Mouse (Mus musculus) stomach, postnatal 0 days (tissue): Measurements from ENCODE around the gene Mrps35. TPM values are rescaled to one million over a fixed set of nuclear protein-coding genes. Genes with fewer than 3 reads are reported as not detected.

ENCODE experiments used
- ATAC-seq: fragments of 200-750 bp; cut with Nextera tagmentation; 2 replicates; pipeline ENCODE4 v1.8.0; 2017; ENCODE audit not compliant: low FRiP score, low TSS enrichment
- DNase-seq: peaks from one replicate; pipeline ENCODE4 v3.0.0-alpha.2; 2016; ENCODE audit warnings: low spot score
- H3K27ac ChIP-seq: fragments of 300-500 bp; sonication (generic); replicated peaks from 2 replicates; pipeline ENCODE4 v1.5.1; 2014; ENCODE audit warnings: mild to moderate bottlenecking, control low read depth
- H3K27me3 ChIP-seq: fragments of 300-500 bp; sonication (generic); 2 replicates; pipeline ENCODE4 v1.6.1; 2014; ENCODE audit warnings: low read length; ENCODE audit not compliant: control insufficient read depth, insufficient read depth
- H3K36me3 ChIP-seq: fragments of 300-500 bp; sonication (generic); 2 replicates; pipeline ENCODE4 v1.6.1; 2014; ENCODE audit warnings: low read length, mixed read lengths; ENCODE audit not compliant: control insufficient read depth, insufficient read depth
- H3K4me1 ChIP-seq: fragments of 300-500 bp; sonication (generic); replicated peaks from 2 replicates; pipeline ENCODE4 v1.6.1; 2014; ENCODE audit warnings: antibody characterized with exemption; ENCODE audit not compliant: control insufficient read depth, insufficient read depth
- H3K4me2 ChIP-seq: fragments of 300-500 bp; sonication (generic); replicated peaks from 2 replicates; pipeline ENCODE4 v1.6.1; 2014; ENCODE audit warnings: low read depth, mild to moderate bottlenecking, control low read depth, moderate library complexity
- H3K4me3 ChIP-seq: fragments of 300-500 bp; sonication (generic); 2 replicates; pipeline ENCODE4 v1.5.1; 2014; ENCODE audit warnings: low read depth, low read length, control low read depth
- H3K9ac ChIP-seq: fragments of 300-500 bp; sonication (generic); 2 replicates; pipeline ENCODE4 v1.6.1; 2014; ENCODE audit warnings: mild to moderate bottlenecking, low read length, control low read depth, mixed read lengths
- H3K9me3 ChIP-seq: fragments of 300-500 bp; sonication (generic); 2 replicates; pipeline ENCODE4 v1.6.1; 2016; ENCODE audit warnings: low read length; ENCODE audit not compliant: control insufficient read depth
- CTCF ChIP-seq: IDR thresholded peaks from 2 replicates; pipeline ENCODE4 v1.5.1; 2016; ENCODE audit warnings: antibody characterized with exemption, low read depth, mild to moderate bottlenecking, moderate library complexity
- EP300 ChIP-seq: optimal IDR thresholded peaks from 2 replicates; pipeline ENCODE3; 2016; ENCODE audit warnings: antibody characterized with exemption
- WGBS: fragments of 180-500 bp; shearing (Covaris S2); extraction: QIAGEN DNeasy Blood & Tissue Kit; methylation state at CpG from one replicate; pipeline ENCODE4 v1.1.7; 2014; 5-methylcytosine and 5-hydroxymethylcytosine counted together
- polyA plus RNA-seq: library from polyadenylated mRNA; unstranded; fragments of >200 nt; fragmentation: Nextera tagmentation; extraction: Ambion mirVana; gene quantifications from 2 replicates; pipeline ENCODE4 v1.2.1, GENCODE M21; 2015

The Mrps35 gene
- polyA plus RNA-seq, 1 experiment from 2014 or later: 101 TPM

DNA sequence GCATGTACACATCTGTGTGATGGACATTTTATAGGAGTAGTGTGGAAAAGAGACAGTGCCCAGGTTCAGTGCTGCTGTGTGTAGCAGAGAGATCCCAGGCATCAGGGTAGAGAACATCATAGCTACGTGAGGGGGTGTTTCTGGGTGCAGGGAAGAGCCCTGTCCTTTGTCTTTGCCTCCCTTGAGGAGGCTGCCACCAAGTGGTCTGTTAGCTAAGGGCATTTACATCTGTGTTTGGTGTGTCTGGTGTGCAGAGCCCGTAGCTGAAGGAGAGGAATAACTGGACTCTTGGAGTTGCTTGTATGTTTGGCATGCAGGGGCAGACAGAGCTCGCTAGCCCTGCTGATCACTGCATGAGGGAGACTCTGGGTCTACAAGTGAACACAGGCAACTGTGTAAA, 59.7 kb downstream of the Mrps35 start:
- H3K9me3 ChIP-seq: no peaks in the 10 kb centered on the region
- no peak overlapping the region for H3K4me2 ChIP-seq
- H3K27me3 ChIP-seq: no peaks in the 10 kb centered on the region
- ATAC-seq (no peak), DNase-seq (no peak)
- H3K4me1 ChIP-seq: no peaks in the 10 kb centered on the region
- H3K27ac ChIP-seq: no peak overlapping the region
- TF ChIP-seq CTCF (peak; percentile 65), EP300 (no peak)
- WGBS: 92% methylated on average over 3 of the region's 3 CpGs
- no peak overlapping the region for H3K9ac ChIP-seq
- H3K4me3 ChIP-seq: no peak overlapping the region
- H3K36me3 ChIP-seq: no peaks in the 10 kb centered on the region

DNA sequence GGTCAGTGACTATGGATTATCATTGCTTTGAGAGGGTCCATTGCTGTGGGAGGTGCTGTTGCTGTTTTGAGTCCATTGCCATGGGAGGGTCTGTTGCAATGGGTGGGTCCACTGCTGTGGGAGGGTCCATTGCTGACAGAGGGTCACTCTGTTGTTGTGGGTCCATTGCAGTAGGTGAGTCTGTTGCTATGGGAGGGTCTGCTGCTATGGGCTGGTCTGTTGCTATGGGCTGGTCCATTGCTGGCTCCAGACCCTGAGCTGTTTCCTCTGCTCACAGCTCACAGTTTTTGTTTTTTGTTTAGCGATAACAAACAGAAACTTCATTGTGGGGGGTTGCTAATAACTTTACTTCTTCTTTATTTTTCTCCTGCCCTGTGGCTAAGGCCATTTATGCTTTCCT, 63.0 kb downstream of the Mrps35 start:
- Histone ChIP-seq H3K27ac (no peak overlapping the region), H3K36me3 (peaks cover 10% of the 10 kb centered on the region; the same call in 1 of the 2 replicates), H3K9me3 (no peaks in the 10 kb centered on the region), H3K4me2 (no peak overlapping the region), H3K9ac (no peak overlapping the region), H3K4me3 (no peak overlapping the region), H3K27me3 (no peaks in the 10 kb centered on the region), H3K4me1 (no peaks in the 10 kb centered on the region)
- WGBS: 97% methylated on average over 1 of the region's 1 CpGs
- no peak for TF ChIP-seq EP300
- no peak for TF ChIP-seq CTCF
- DNase-seq (no peak), ATAC-seq (no peak)

DNA sequence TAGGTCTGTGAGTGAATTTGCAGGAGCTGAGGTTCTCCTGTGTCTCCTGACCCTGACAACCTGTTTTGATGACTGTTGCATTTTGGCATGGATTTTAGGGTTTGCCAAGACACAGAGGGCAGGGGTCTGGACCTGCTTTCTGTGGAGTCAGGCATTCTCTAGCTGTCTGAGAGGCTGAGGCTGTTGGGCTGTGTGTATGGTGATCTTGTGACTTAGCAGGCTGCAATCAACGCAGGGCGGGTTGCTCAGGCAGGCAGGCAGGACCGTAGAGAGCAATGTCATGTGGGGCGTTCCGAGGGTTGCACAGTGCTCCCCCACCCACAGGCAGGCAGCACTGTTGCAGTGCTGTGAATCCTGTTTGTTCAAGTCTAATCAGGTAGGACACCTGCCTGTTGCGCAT, 64.2 kb downstream of the Mrps35 start:
- 84% methylated on average over 6 of the region's 6 CpGs for WGBS
- peaks cover 10% of the 10 kb centered on the region; the same call in 1 of the 2 replicates for H3K36me3 ChIP-seq
- no peak overlapping the region for H3K4me3 ChIP-seq
- H3K27me3 ChIP-seq: no peaks in the 10 kb centered on the region
- no peak for DNase-seq
- H3K9me3 ChIP-seq: no peaks in the 10 kb centered on the region
- no peaks in the 10 kb centered on the region for H3K4me1 ChIP-seq
- H3K4me2 ChIP-seq: no peak overlapping the region
- no peak overlapping the region for H3K9ac ChIP-seq
- no peak overlapping the region for H3K27ac ChIP-seq
- no peak for TF ChIP-seq EP300
- ATAC-seq: no peak

- Histone ChIP-seq H3K36me3 (peaks cover 15% of the 10 kb centered on the region), H3K4me1 (no peaks in the 10 kb centered on the region), H3K9ac (no peak overlapping the region), H3K4me3 (no peak overlapping the region), H3K9me3 (no peaks in the 10 kb centered on the region), H3K4me2 (no peak overlapping the region), H3K27ac (no peak overlapping the region), H3K27me3 (no peaks in the 10 kb centered on the region)
- DNase-seq (no peak), ATAC-seq (no peak)
- 87% methylated on average over 7 of the region's 7 CpGs for WGBS
- TF ChIP-seq CTCF (no peak), EP300 (no peak)
Measured at GRCm38 (mm10) chr6:147109283-147109682, 66.7 kb downstream of the Mrps35 start.

DNA sequence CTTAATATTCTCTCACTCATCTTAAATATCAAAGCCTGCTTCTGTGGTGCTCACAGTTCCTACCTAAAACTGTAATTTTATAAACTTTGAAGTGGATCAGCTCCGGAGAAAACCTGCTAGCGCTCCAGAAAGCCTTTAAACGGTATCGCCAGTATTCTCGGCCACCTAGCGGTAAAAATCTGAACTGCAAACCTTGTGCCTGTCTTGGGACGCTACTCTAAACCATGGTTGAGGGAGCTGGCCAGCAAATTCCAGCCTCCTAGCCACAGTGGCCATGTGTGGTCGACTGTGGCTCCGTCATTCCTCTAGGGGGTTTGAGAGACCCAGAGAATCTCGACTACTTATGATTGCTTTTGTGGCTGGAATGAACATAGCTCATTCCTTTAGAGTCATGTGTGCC, 74.0 kb downstream of the Mrps35 start:
- H3K9ac ChIP-seq: no peak overlapping the region
- TF ChIP-seq EP300: no peak
- TF ChIP-seq CTCF: peak; percentile 86
- H3K27me3 ChIP-seq: no peaks in the 10 kb centered on the region
- no peaks in the 10 kb centered on the region for H3K9me3 ChIP-seq
- no peak overlapping the region for H3K4me3 ChIP-seq
- H3K27ac ChIP-seq: no peak overlapping the region
- WGBS: 5% methylated on average over 10 of the region's 10 CpGs
- no peaks in the 10 kb centered on the region for H3K4me1 ChIP-seq
- DNase-seq: peak; percentile 82
- peak; percentile 75; the same call in 1 of the 2 replicates for ATAC-seq
- H3K4me2 ChIP-seq: no peak overlapping the region
- peaks cover 4% of the 10 kb centered on the region; the same call in 1 of the 2 replicates for H3K36me3 ChIP-seq

DNA sequence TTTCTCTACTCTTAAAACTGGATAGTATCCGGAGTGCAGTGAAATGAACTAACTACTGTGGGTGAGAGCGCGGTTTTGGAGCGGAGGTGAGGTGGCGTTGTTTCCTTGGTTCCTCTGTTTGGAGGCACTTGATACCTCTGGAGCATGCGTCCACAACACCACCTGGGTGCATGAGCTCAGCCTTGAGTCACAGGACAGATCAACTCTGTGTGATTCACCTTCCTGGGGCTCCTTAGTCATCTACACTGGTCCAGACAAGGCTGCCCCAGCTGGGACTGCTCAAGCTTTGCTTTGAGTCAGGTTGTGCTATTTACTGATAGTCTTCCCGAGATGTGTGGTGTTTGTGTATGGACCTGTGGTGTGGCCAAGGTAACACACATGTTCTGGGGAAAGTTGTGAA, 75.2 kb downstream of the Mrps35 start:
- DNase-seq: no peak
- H3K27me3 ChIP-seq: no peaks in the 10 kb centered on the region
- peak; percentile 91 for ATAC-seq
- no peak for TF ChIP-seq CTCF
- no peak for TF ChIP-seq EP300
- WGBS: 88% methylated on average over 7 of the region's 7 CpGs
- no peak overlapping the region for H3K4me2 ChIP-seq
- H3K36me3 ChIP-seq: no peaks in the 10 kb centered on the region
- no peak overlapping the region for H3K9ac ChIP-seq
- no peaks in the 10 kb centered on the region for H3K9me3 ChIP-seq
- no peak overlapping the region for H3K4me3 ChIP-seq
- no peaks in the 10 kb centered on the region for H3K4me1 ChIP-seq
- no peak overlapping the region for H3K27ac ChIP-seq
